Mouse (Mus musculus) limb, embryonic 14.5 days (tissue): ENCODE measurements around the gene Nectin1. TPM values are rescaled to one million over a fixed set of nuclear protein-coding genes. Genes with fewer than 3 reads are reported as not detected.

ENCODE experiments used
- ATAC-seq: fragments of 200-750 bp; cut with Nextera tagmentation; 2 replicates; pipeline ENCODE4 v1.8.0; 2017; ENCODE audit warnings: low read depth, moderate number of reproducible peaks, moderate TSS enrichment; ENCODE audit not compliant: low FRiP score
- DNase-seq: peaks from one replicate; pipeline ENCODE4 v3.0.0-alpha.2; 2015; ENCODE audit warnings: low spot score
- H3K27ac ChIP-seq: fragments of 300-500 bp; sonication (generic); replicated peaks from 2 replicates; pipeline ENCODE4 v1.5.1; 2014; ENCODE audit warnings: low read depth, mild to moderate bottlenecking, low read length, moderate library complexity, mixed read lengths
- H3K27me3 ChIP-seq: fragments of 300-500 bp; sonication (generic); 2 replicates; pipeline ENCODE4 v1.6.1; 2014; ENCODE audit warnings: low read length, mixed read lengths; ENCODE audit not compliant: control insufficient read depth, insufficient read depth
- H3K36me3 ChIP-seq: fragments of 300-500 bp; sonication (generic); 2 replicates; pipeline ENCODE4 v1.6.1; 2014; ENCODE audit warnings: mild to moderate bottlenecking, low read length, moderate library complexity, mixed read lengths; ENCODE audit not compliant: control insufficient read depth, insufficient read depth
- H3K4me1 ChIP-seq: fragments of 300-500 bp; sonication (generic); 2 replicates; pipeline ENCODE4 v1.6.1; 2014; ENCODE audit warnings: antibody characterized with exemption, low read length, mixed read lengths; ENCODE audit not compliant: control insufficient read depth, insufficient read depth
- H3K4me2 ChIP-seq: fragments of 300-500 bp; sonication (generic); replicated peaks from 2 replicates; pipeline ENCODE4 v1.6.1; 2014; ENCODE audit warnings: low read depth, mild to moderate bottlenecking, low read length, moderate library complexity; ENCODE audit not compliant: severe bottlenecking
- H3K4me3 ChIP-seq: fragments of 300-500 bp; sonication (generic); replicated peaks from 2 replicates; pipeline ENCODE4 v1.5.1; 2014; ENCODE audit warnings: low read length
- H3K9ac ChIP-seq: fragments of 300-500 bp; sonication (generic); 2 replicates; pipeline ENCODE4 v1.6.1; 2014; ENCODE audit warnings: mild to moderate bottlenecking, low read depth, low read length, moderate library complexity; ENCODE audit not compliant: severe bottlenecking
- H3K9me3 ChIP-seq: fragments of 300-500 bp; sonication (generic); 2 replicates; pipeline ENCODE4 v1.6.1; 2016; ENCODE audit warnings: low read length; ENCODE audit not compliant: control insufficient read depth
- POLR2A ChIP-seq: fragments of 200-500 bp; IDR thresholded peaks from 2 replicates; pipeline ENCODE4 v1.8.0; 2012; ENCODE audit warnings: inconsistent platforms, mild to moderate bottlenecking, moderate library complexity, borderline replicate concordance; ENCODE audit not compliant: insufficient read depth, insufficient read length; ENCODE audit errors: extremely low read depth
- WGBS: fragments of 180-500 bp; shearing (Covaris S2); extraction: QIAGEN DNeasy Blood & Tissue Kit; methylation state at CpG from one replicate; pipeline ENCODE4 v1.1.7; 2014; 5-methylcytosine and 5-hydroxymethylcytosine counted together
- polyA plus RNA-seq, 2 experiments: library from polyadenylated mRNA; depleted of rRNA in 1 of 2; stranded (reverse) in 1 of 2; unstranded in 1 of 2; fragments of >200 nt; fragmentation: Nextera tagmentation in 1 of 2; extraction: Ambion mirVana in 1 of 2; gene quantifications; 2 replicates each; pipeline versions ENCODE4 v1.2.1 to v1.2.3; 2012 to 2014

The Nectin1 gene
- polyA plus RNA-seq, 2 experiments: 15.2 to 15.4 TPM

DNA sequence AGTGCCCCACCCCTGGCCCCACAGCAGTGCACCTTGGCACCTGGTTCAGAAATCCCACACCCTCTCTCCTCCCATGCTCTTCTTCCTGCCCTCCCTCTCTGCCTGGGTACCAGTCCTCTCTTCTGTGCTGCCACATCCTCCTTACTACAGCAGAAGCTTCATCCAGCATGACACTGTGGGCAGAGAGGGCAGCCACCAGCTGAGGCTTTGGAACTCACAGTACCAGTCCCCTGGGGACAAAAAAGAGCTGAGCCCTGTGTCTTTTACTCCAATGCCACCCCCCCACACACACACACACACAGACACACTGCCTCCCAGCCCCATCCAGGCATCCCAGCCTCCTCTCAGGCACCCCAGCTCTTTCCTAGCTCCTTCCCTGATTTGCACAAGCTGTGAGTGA lies 42.0 kb upstream of the Nectin1 start:
- no peak for DNase-seq
- no peak for ATAC-seq
- TF ChIP-seq POLR2A: no peak

DNA sequence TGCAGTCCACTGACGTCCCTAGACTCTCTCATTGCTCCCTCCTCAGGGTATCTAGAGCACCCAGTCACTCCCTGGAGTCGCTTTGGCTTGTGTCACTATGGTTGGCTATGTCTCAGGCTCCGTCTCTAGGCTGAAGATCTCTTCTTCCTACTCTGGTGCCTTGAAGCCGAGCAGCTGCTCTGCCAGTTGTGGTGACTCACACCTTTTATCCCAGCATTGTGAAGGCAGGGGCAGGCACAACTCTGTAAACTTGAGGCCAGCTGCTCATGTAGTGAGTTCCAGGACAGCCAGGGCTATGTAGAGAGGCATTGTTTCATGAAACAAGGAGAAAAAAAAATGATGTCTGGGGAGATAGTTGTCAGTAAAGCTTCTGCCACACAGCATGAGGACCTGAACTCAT lies 36.2 kb upstream of the Nectin1 start:
- DNase-seq (no peak), ATAC-seq (no peak)
- Histone ChIP-seq H3K4me3 (no peak overlapping the region), H3K4me1 (no peaks in the 10 kb centered on the region), H3K36me3 (no peaks in the 10 kb centered on the region), H3K27ac (no peak overlapping the region), H3K4me2 (no peak overlapping the region), H3K9me3 (no peaks in the 10 kb centered on the region), H3K9ac (no peak overlapping the region), H3K27me3 (no peaks in the 10 kb centered on the region)
- no peak for TF ChIP-seq POLR2A
- 76% methylated on average over 4 of the region's 4 CpGs for WGBS

More for the DNA sequence above, 42.0 kb upstream of the Nectin1 start:
- no peaks in the 10 kb centered on the region for H3K27me3 ChIP-seq
- H3K9me3 ChIP-seq: no peaks in the 10 kb centered on the region
- H3K4me2 ChIP-seq: no peak overlapping the region
- no peak overlapping the region for H3K9ac ChIP-seq
- no peaks in the 10 kb centered on the region for H3K4me1 ChIP-seq
- H3K4me3 ChIP-seq: no peak overlapping the region
- no peak overlapping the region for H3K27ac ChIP-seq
- no peaks in the 10 kb centered on the region for H3K36me3 ChIP-seq

DNA sequence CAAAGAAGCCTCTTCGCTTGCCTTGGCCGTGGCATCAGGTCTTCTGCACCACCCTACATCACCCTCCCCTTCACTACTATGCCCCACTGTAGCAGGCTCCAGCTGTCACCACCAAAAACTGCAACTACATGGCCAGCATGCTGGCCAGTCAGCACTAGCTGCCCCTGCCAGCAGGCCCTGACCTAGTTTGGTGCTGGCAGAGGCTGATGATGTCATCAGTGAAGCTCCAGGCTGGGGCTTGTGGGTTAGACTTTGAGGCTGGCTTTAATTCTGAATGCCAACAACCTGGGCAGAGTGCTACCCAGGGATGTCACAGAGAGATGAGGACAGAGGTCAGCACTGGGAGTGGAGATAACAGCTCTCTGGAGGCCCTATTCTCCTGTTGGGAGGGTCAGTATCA lies 35.1 kb upstream of the Nectin1 start:
- DNase-seq: no peak
- 82% methylated on average over 2 of the region's 2 CpGs for WGBS
- no peak overlapping the region for H3K9ac ChIP-seq
- H3K4me2 ChIP-seq: no peak overlapping the region
- H3K36me3 ChIP-seq: no peaks in the 10 kb centered on the region
- H3K27me3 ChIP-seq: no peaks in the 10 kb centered on the region
- H3K4me1 ChIP-seq: no peaks in the 10 kb centered on the region
- no peak overlapping the region for H3K4me3 ChIP-seq
- no peaks in the 10 kb centered on the region for H3K9me3 ChIP-seq
- no peak overlapping the region for H3K27ac ChIP-seq
- no peak for TF ChIP-seq POLR2A
- ATAC-seq: no peak

DNA sequence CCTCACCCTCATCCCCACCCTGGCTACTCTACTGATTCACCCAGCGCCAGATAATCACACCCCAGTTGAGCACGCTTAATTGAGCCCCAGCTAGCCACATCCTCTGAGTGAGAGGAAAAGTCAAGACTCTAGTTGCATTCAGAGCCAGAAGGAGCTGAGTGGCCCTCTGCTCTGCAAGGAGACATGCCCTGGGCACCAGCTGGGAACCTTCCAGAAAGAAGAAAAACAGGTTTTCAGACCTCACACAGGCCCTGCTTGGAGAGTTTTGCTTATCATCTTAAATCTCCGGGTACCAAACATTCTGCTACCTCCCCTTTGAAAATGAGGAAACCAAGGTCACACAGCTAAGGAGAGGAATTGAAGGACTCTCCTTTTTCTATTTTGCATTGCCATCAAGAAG lies 30.4 kb upstream of the Nectin1 start:
- ATAC-seq (no peak), DNase-seq (no peak)
- Histone ChIP-seq H3K4me2 (no peak overlapping the region), H3K27me3 (no peaks in the 10 kb centered on the region), H3K4me1 (no peaks in the 10 kb centered on the region), H3K36me3 (no peaks in the 10 kb centered on the region), H3K9ac (no peak overlapping the region), H3K4me3 (no peak overlapping the region), H3K9me3 (no peaks in the 10 kb centered on the region), H3K27ac (no peak overlapping the region)
- TF ChIP-seq POLR2A: no peak
- WGBS: 59% methylated on average over 3 of the region's 3 CpGs

DNA sequence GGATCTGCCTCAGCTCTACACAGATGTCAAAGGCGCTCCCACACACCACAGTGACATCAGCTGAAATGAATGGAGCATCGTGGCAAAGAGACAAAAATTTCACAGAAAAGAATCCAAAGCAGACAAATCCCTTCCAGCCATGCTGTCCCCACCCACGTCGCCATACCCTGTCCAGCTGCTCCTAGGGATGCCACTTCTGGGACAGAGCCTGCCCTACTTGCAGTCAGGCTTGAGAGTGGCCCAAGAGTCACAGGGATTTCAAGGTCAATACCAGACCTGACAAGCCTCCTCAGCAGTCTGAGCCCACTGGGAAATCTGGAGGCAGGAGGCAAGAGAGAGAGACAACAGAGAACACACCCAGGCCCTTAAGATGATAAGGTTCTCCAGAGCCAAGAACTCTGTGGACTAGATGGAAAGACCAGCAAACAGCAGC lies 24.4 kb upstream of the Nectin1 start:
- DNase-seq: no peak
- no peak overlapping the region for H3K4me3 ChIP-seq
- H3K9me3 ChIP-seq: no peaks in the 10 kb centered on the region
- H3K27ac ChIP-seq: no peak overlapping the region
- no peaks in the 10 kb centered on the region for H3K4me1 ChIP-seq
- H3K27me3 ChIP-seq: no peaks in the 10 kb centered on the region
- H3K36me3 ChIP-seq: no peaks in the 10 kb centered on the region
- H3K9ac ChIP-seq: no peak overlapping the region
- TF ChIP-seq POLR2A: no peak
- H3K4me2 ChIP-seq: no peak overlapping the region
- no peak for ATAC-seq
- WGBS: 74% methylated on average over 4 of the region's 4 CpGs

DNA sequence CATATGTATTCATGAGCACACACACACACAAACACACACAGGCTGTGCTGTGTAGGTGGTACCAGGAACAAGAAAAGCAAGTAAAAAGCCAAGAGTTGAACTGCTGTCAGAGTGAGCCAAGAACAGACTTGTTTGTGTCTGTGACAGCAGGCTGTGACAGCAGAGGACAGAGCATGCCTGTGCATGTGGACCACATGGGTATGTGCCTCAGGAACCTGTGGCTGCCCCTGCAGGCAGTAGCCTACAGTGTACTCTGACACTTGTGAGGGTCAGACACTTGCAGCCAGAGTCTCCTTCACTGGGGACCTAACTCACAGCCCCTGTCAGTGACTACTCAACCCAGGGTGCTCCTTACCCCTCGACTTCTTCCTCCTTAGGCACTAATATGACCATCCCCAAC lies 23.7 kb upstream of the Nectin1 start:
- no peak for ATAC-seq

More for the DNA sequence above, 23.7 kb upstream of the Nectin1 start:
- Histone ChIP-seq H3K4me1 (no peaks in the 10 kb centered on the region), H3K9me3 (no peaks in the 10 kb centered on the region), H3K27ac (no peak overlapping the region), H3K9ac (no peak overlapping the region), H3K4me2 (no peak overlapping the region), H3K36me3 (no peaks in the 10 kb centered on the region), H3K4me3 (no peak overlapping the region), H3K27me3 (no peaks in the 10 kb centered on the region)
- DNase-seq: no peak
- 50% methylated on average over 1 of the region's 1 CpGs for WGBS
- TF ChIP-seq POLR2A: no peak
